Mouse (Mus musculus): ENCODE data around the gene Zfp708.

- TF ChIP-seq ZMIZ1 (IDR thresholded peaks at IDR 0.05; ENCODE audit: low read depth, low read length), result no peak
- TF ChIP-seq POLR2A (IDR thresholded peaks at IDR 0.05; ENCODE audit: control insufficient read depth in 1 of 2, insufficient read depth in 1 of 2, low read depth in 1 of 2, low read length in 2 of 2, poor library complexity in 1 of 2), result no peak
- no peak for TF ChIP-seq CHD2 (IDR thresholded peaks at IDR 0.05; ENCODE audit: low read length)
- TF ChIP-seq CTCF (IDR thresholded peaks at IDR 0.05 in 2 of 3, conservative IDR thresholded peaks at IDR 0.05 in 1 of 3; ENCODE audit: control insufficient read depth in 1 of 3, insufficient read depth in 1 of 3, low read depth in 2 of 3, low read length in 3 of 3, poor library complexity in 1 of 3, severe bottlenecking in 1 of 3), result no peak
These were observed 25.0 kb downstream of the Zfp708 start for GRCm38 (mm10) chr13:67072786-67073185.
